Mouse (Mus musculus) stomach, postnatal 0 days (tissue): Measurements from ENCODE around the gene Tpte.

Source experiments
- CTCF ChIP-seq: IDR thresholded peaks from 2 replicates; pipeline ENCODE4 v1.5.1; 2016; ENCODE audit warnings: antibody characterized with exemption, low read depth, mild to moderate bottlenecking, moderate library complexity
- EP300 ChIP-seq: optimal IDR thresholded peaks from 2 replicates; pipeline ENCODE3; 2016; ENCODE audit warnings: antibody characterized with exemption

DNA sequence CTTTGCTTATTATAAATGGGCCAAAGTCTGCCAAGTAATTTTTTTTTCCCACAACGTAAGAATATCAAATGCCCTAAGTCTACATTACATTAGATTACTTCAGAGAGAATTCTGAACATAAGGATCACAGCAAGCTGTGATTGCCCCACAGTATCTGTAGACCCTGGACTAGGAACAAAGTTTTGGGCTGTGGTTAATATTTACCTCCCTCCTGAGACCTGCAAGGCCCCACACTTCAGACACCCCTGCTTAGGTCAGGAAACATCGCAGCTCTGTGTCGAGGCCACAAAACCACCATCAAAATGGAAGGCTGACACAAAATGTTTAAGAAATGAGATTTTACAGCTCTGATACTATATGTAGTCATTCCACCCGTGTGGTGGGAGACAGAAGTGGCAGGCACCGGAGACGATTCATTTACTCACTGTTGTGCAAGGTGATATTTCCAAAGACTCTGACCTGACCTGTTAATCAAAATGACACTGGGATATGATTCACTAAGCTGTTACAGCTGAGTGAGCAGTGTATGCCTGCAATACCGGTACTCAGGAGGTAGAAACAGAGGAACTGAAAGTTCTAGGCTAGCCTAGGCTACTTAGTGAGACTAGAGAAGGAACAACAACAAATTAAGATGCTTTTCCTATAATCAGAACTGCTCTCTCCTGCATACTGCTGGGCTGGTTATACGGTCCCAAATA lies 107.7 kb downstream of the Tpte start:
- TF ChIP-seq CTCF (no peak), EP300 (no peak)
